Mouse (Mus musculus) kidney, embryonic 14.5 days (tissue): Measurements from ENCODE around the gene Cacna1e. TPM values are rescaled to one million over a fixed set of nuclear protein-coding genes. Genes with fewer than 3 reads are reported as not detected.

Source experiments
- ATAC-seq: fragments of 200-750 bp; cut with Nextera tagmentation; 2 replicates; pipeline ENCODE4 v1.8.0; 2017; ENCODE audit warnings: moderate number of reproducible peaks, mild to moderate bottlenecking, moderate TSS enrichment, moderate library complexity; ENCODE audit not compliant: low FRiP score, low TSS enrichment
- H3K27ac ChIP-seq: fragments of 300-500 bp; sonication (generic); 2 replicates; pipeline ENCODE4 v1.5.1; 2014; ENCODE audit warnings: low read depth, mild to moderate bottlenecking, low read length, moderate library complexity, mixed read lengths
- H3K27me3 ChIP-seq: fragments of 300-500 bp; sonication (generic); 2 replicates; pipeline ENCODE4 v1.6.1; 2014; ENCODE audit warnings: mild to moderate bottlenecking, low read length; ENCODE audit not compliant: control insufficient read depth, insufficient read depth
- H3K36me3 ChIP-seq: fragments of 300-500 bp; sonication (generic); 2 replicates; pipeline ENCODE4 v1.6.1; 2014; ENCODE audit warnings: low read length, mixed read lengths; ENCODE audit not compliant: control insufficient read depth, insufficient read depth
- H3K4me1 ChIP-seq: fragments of 300-500 bp; sonication (generic); 2 replicates; pipeline ENCODE4 v1.6.1; 2014; ENCODE audit warnings: low read length, mixed read lengths; ENCODE audit not compliant: control insufficient read depth, insufficient read depth
- H3K4me2 ChIP-seq: fragments of 300-500 bp; sonication (generic); replicated peaks from 2 replicates; pipeline ENCODE4 v1.6.1; 2014; ENCODE audit warnings: low read depth, mild to moderate bottlenecking, low read length
- H3K4me3 ChIP-seq: fragments of 300-500 bp; sonication (generic); 2 replicates; pipeline ENCODE4 v1.5.1; 2014; ENCODE audit warnings: mild to moderate bottlenecking, low read length
- H3K9ac ChIP-seq: fragments of 300-500 bp; sonication (generic); 2 replicates; pipeline ENCODE4 v1.6.1; 2014; ENCODE audit warnings: low read depth, mild to moderate bottlenecking, low read length, moderate library complexity
- H3K9me3 ChIP-seq: fragments of 300-500 bp; sonication (generic); 2 replicates; pipeline ENCODE4 v1.6.1; 2016; ENCODE audit warnings: low read length; ENCODE audit not compliant: control insufficient read depth
- WGBS: fragments of 180-500 bp; shearing (Covaris S2); extraction: QIAGEN DNeasy Blood & Tissue Kit; methylation state at CpG from one replicate; pipeline ENCODE4 v1.1.7; 2014; 5-methylcytosine and 5-hydroxymethylcytosine counted together
- polyA plus RNA-seq: library from polyadenylated mRNA; unstranded; fragments of >200 nt; fragmentation: Nextera tagmentation; extraction: Ambion mirVana; gene quantifications from 2 replicates; pipeline ENCODE4 v1.2.1, GENCODE M21; 2014

The Cacna1e gene
- polyA plus RNA-seq, 1 experiment from 2014 or later: 0.04 TPM

GRCm38 (mm10) chr1:154886611-154887010, 2.3 kb upstream of the Cacna1e start:
- ATAC-seq: no peak
- no peak overlapping the region for H3K27ac ChIP-seq
- H3K27me3 ChIP-seq: peaks cover 16% of the 10 kb centered on the region
- H3K36me3 ChIP-seq: no peaks in the 10 kb centered on the region
- H3K4me3 ChIP-seq: no peak overlapping the region
- 64% methylated on average over 2 of the region's 2 CpGs for WGBS
- H3K4me1 ChIP-seq: peaks cover 4% of the 10 kb centered on the region; the same call in 1 of the 2 replicates
- H3K9me3 ChIP-seq: no peaks in the 10 kb centered on the region
- no peak overlapping the region for H3K4me2 ChIP-seq
- no peak overlapping the region for H3K9ac ChIP-seq

- no peaks in the 10 kb centered on the region for H3K9me3 ChIP-seq
- no peak overlapping the region for H3K9ac ChIP-seq
- no peak overlapping the region for H3K27ac ChIP-seq
- no peak overlapping the region for H3K4me3 ChIP-seq
- peaks cover 4% of the 10 kb centered on the region; the same call in 1 of the 2 replicates for H3K4me1 ChIP-seq
- no peaks in the 10 kb centered on the region for H3K36me3 ChIP-seq
- peaks cover 16% of the 10 kb centered on the region for H3K27me3 ChIP-seq
- no peak for ATAC-seq
- H3K4me2 ChIP-seq: no peak overlapping the region
- WGBS: 43% methylated on average over 6 of the region's 6 CpGs
Measured at GRCm38 (mm10) chr1:154885207-154885548, 877 bp upstream of the Cacna1e start.

GRCm38 (mm10) chr1:154883596-154884191, 607 bp downstream of the Cacna1e start:
- H3K9me3 ChIP-seq: no peaks in the 10 kb centered on the region
- peaks cover 4% of the 10 kb centered on the region; the same call in 1 of the 2 replicates for H3K4me1 ChIP-seq
- no peaks in the 10 kb centered on the region for H3K36me3 ChIP-seq
- H3K27me3 ChIP-seq: peaks cover 16% of the 10 kb centered on the region
- peak overlapping the region; percentile 73 for H3K4me2 ChIP-seq
- peak overlapping the region; percentile 40 for H3K4me3 ChIP-seq
- ATAC-seq: no peak
- peak overlapping the region; percentile 40; the same call in 1 of the 2 replicates for H3K9ac ChIP-seq
- H3K27ac ChIP-seq: no peak overlapping the region
- 2% methylated on average over 18 of the region's 18 CpGs for WGBS

GRCm38 (mm10) chr1:154865981-154866380, 18.3 kb downstream of the Cacna1e start:
- Histone ChIP-seq H3K9me3 (no peaks in the 10 kb centered on the region), H3K27ac (no peak overlapping the region), H3K4me1 (no peaks in the 10 kb centered on the region), H3K4me3 (no peak overlapping the region), H3K27me3 (no peaks in the 10 kb centered on the region), H3K9ac (no peak overlapping the region), H3K4me2 (no peak overlapping the region), H3K36me3 (no peaks in the 10 kb centered on the region)
- 74% methylated on average over 1 of the region's 1 CpGs for WGBS
- ATAC-seq: no peak

- Histone ChIP-seq H3K4me1 (no peaks in the 10 kb centered on the region), H3K9me3 (no peaks in the 10 kb centered on the region), H3K27me3 (no peaks in the 10 kb centered on the region), H3K4me3 (no peak overlapping the region), H3K36me3 (no peaks in the 10 kb centered on the region), H3K27ac (no peak overlapping the region), H3K9ac (no peak overlapping the region), H3K4me2 (no peak overlapping the region)
- ATAC-seq: no peak
- WGBS: 89% methylated on average over 9 of the region's 9 CpGs
Measured at GRCm38 (mm10) chr1:154861416-154861815, 22.9 kb downstream of the Cacna1e start.

- 87% methylated on average over 3 of the region's 3 CpGs for WGBS
- H3K9ac ChIP-seq: no peak overlapping the region
Measured at GRCm38 (mm10) chr1:154854564-154854963, 29.7 kb downstream of the Cacna1e start.

GRCm38 (mm10) chr1:154850515-154851287, 33.6 kb downstream of the Cacna1e start:
- Histone ChIP-seq H3K27me3 (no peaks in the 10 kb centered on the region), H3K9ac (no peak overlapping the region), H3K27ac (no peak overlapping the region), H3K9me3 (no peaks in the 10 kb centered on the region), H3K4me3 (no peak overlapping the region), H3K4me2 (no peak overlapping the region), H3K36me3 (no peaks in the 10 kb centered on the region), H3K4me1 (no peaks in the 10 kb centered on the region)
- WGBS: 78% methylated on average over 6 of the region's 6 CpGs
- ATAC-seq: no peak

More at GRCm38 (mm10) chr1:154854564-154854963, 29.7 kb downstream of the Cacna1e start:
- H3K4me3 ChIP-seq: no peak overlapping the region
- no peaks in the 10 kb centered on the region for H3K4me1 ChIP-seq
- no peaks in the 10 kb centered on the region for H3K36me3 ChIP-seq
- no peaks in the 10 kb centered on the region for H3K9me3 ChIP-seq
- H3K27ac ChIP-seq: no peak overlapping the region
- no peak for ATAC-seq
- H3K4me2 ChIP-seq: no peak overlapping the region
- H3K27me3 ChIP-seq: no peaks in the 10 kb centered on the region

- H3K27ac ChIP-seq: no peak overlapping the region
- H3K4me2 ChIP-seq: no peak overlapping the region
- WGBS: 82% methylated on average over 6 of the region's 6 CpGs
- H3K4me3 ChIP-seq: no peak overlapping the region
- no peaks in the 10 kb centered on the region for H3K9me3 ChIP-seq
- H3K4me1 ChIP-seq: no peaks in the 10 kb centered on the region
- no peak for ATAC-seq
- no peaks in the 10 kb centered on the region for H3K36me3 ChIP-seq
- no peaks in the 10 kb centered on the region for H3K27me3 ChIP-seq
- no peak overlapping the region for H3K9ac ChIP-seq
Measured at GRCm38 (mm10) chr1:154848683-154849579, 35.4 kb downstream of the Cacna1e start.
